Mouse (Mus musculus) ES-E14 (cell line): ENCODE measurements at regions not wholly inside any gene's neighbourhood (a gene's known extent, or its start where the extent isn't known, plus 50 kb on each side); places are given as distances from the start of the nearest gene placed in this dataset.

Experiments
- ZC3H11A ChIP-seq: IDR thresholded peaks from 2 replicates; pipeline ENCODE4 v1.6.1; 2012; ENCODE audit warnings: low read depth, mild to moderate bottlenecking, inconsistent platforms, low read length, borderline replicate concordance
- ZNF384 ChIP-seq: IDR thresholded peaks from 2 replicates; pipeline ENCODE4 v1.6.1; 2012; ENCODE audit warnings: low read depth, low read length, inconsistent platforms

DNA sequence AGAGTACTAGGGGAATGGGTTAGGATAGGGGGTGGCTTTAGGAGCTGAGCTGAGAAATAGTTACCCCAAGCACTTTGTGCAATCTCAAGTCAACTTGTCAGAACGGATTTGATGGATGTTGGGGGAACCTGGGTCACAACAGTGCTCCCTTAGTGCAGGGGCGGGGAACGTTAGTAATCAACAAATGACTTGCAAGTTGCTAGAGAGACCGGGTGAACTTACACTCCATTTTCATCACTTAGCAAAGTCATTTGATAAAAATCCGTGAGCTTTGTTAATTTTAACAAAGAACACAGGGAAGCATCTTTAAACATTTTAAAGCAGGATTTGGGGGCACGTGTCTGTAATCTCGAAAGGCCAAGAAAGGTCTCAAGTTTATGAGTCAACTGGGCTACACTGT, 557.0 kb downstream of the Gm19410 start:
- TF ChIP-seq ZC3H11A (no peak), ZNF384 (no peak)
